Mouse (Mus musculus) cerebellum, postnatal 25 days (tissue): ENCODE measurements at regions not wholly inside any gene's neighbourhood (a gene's known extent, or its start where the extent isn't known, plus 50 kb on each side); places are given as distances from the start of the nearest gene placed in this dataset.

Source experiments
- DNase-seq, 2 experiments: peaks; one replicate each; pipeline ENCODE4 v3.0.0; 2021; ENCODE audit warnings: mixed read lengths in 2 of 2

- DNase-seq: no peak
Observed at GRCm38 (mm10) chr10:126070984-126071713, 105.2 kb downstream of the Lrig3 start.

- DNase-seq: no peak
Observed at GRCm38 (mm10) chr10:126071714-126072057, 105.7 kb downstream of the Lrig3 start.

GRCm38 (mm10) chr10:126077313-126077966, 111.5 kb downstream of the Lrig3 start:
- DNase-seq: no peak

GRCm38 (mm10) chr10:126082576-126082975, 116.6 kb downstream of the Lrig3 start:
- DNase-seq: peak in 1 of 2 experiments; percentile 13

GRCm38 (mm10) chr10:126086684-126087083, 120.7 kb downstream of the Lrig3 start:
- no peak for DNase-seq

- no peak for DNase-seq
Observed at GRCm38 (mm10) chr10:126094238-126094880, 128.4 kb downstream of the Lrig3 start.

- no peak for DNase-seq
Observed at GRCm38 (mm10) chr10:126097896-126098295, 131.9 kb downstream of the Lrig3 start.

GRCm38 (mm10) chr10:126102876-126103275, 136.9 kb downstream of the Lrig3 start:
- DNase-seq: no peak

GRCm38 (mm10) chr10:126113106-126113505, 147.1 kb downstream of the Lrig3 start:
- DNase-seq: no peak

- DNase-seq: no peak
Observed at GRCm38 (mm10) chr10:126115386-126115785, 149.4 kb downstream of the Lrig3 start.

- no peak for DNase-seq
Observed at GRCm38 (mm10) chr10:126121626-126122025, 155.7 kb downstream of the Lrig3 start.

GRCm38 (mm10) chr10:126122504-126122903, 156.5 kb downstream of the Lrig3 start:
- DNase-seq: no peak

- no peak for DNase-seq
Observed at GRCm38 (mm10) chr10:126133188-126133587, 167.2 kb downstream of the Lrig3 start.

GRCm38 (mm10) chr10:126133957-126134356, 168.0 kb downstream of the Lrig3 start:
- DNase-seq: no peak

- DNase-seq: no peak
Observed at GRCm38 (mm10) chr10:126138585-126138984, 172.6 kb downstream of the Lrig3 start.

GRCm38 (mm10) chr10:126141586-126141985, 175.6 kb downstream of the Lrig3 start:
- DNase-seq: no peak

- DNase-seq: peak in 1 of 2 experiments; percentile 8
Observed at GRCm38 (mm10) chr10:126143833-126144232, 177.9 kb downstream of the Lrig3 start.

- DNase-seq: no peak
Observed at GRCm38 (mm10) chr10:126144609-126145202, 178.7 kb downstream of the Lrig3 start.

- no peak for DNase-seq
Observed at GRCm38 (mm10) chr10:126157300-126157699, 191.3 kb downstream of the Lrig3 start.

- no peak for DNase-seq
Observed at GRCm38 (mm10) chr10:126165215-126165614, 199.2 kb downstream of the Lrig3 start.

- DNase-seq: no peak
Observed at GRCm38 (mm10) chr10:126169095-126169873, 203.3 kb downstream of the Lrig3 start.

- peak in 1 of 2 experiments; percentile 31 for DNase-seq
Observed at GRCm38 (mm10) chr10:126169874-126170163, 203.9 kb downstream of the Lrig3 start.
